Mouse (Mus musculus): ENCODE results near the gene Apex1.
"Not testable (repeated sequence)": the region's sequence is repeated elsewhere in the genome, so short reads cannot be mapped to it uniquely, and the experiment has no call there.

The Apex1 gene

DNA sequence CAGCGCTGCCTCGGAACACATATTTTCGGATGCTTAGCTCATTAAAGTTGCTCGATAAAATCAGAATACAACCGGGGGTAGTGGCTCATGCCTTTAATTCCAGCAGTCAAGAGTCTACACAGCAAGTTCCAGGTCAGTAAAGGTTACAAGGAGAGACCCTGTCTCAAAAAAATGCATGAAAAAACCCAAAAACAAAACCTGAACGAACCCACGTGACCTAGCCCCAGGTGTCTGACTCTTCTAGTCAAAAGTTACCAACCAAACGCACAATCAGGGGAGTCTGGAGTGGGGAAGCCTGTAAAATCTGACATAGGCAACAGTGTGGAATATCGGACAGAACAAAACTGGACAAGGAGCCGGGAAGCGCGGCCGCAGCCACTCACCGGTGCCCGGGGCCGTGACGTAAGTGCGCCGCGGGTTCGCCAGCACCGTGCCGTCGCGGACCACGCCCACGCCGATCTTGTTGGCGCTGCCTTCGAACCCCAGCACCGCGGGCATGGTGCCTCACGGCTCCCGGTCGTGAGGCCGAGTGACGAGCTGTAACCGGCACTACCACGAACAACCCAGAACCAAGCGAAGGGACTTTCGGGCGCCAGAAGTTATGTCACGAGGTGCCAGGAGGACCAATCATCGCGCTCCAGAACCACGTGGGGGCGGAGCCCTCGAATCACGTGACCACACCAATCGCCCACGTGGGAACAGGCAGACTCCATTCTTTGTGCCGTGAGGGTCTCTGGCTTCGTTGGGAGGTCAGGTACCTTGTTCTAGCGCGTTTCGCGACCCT is at the start of gene Apex1, which contains the start of gene Osgep:
Gene Apex1 (plus strand): TSS at position 688 of the 784 bp plus-strand sequence.
Gene Osgep (minus strand): TSS at position 613 of the 784 bp plus-strand sequence.
- DNase-seq (ENCODE audit: low spot score): peak; percentile 88

DNA sequence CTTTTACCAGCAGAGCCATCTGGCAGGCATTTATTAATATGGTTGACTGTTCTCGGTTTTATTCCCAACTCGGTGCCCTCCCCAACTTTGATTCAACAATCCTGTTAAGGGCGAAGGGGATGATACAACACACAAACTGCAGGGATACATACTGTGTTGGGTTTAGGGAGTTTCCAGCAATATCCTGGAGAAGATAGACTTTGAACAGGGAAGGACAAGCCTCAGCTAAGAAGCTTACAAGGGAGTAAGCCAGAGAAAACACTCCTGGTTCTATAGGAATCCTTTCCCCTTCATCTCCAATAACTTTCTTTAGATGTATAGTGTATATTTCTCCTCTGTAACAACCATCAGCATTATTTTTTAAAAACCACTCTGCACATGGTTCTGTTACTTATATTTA is 49.6 kb upstream of the Apex1 start:
- DNase-seq (ENCODE audit: low spot score): no peak

DNA sequence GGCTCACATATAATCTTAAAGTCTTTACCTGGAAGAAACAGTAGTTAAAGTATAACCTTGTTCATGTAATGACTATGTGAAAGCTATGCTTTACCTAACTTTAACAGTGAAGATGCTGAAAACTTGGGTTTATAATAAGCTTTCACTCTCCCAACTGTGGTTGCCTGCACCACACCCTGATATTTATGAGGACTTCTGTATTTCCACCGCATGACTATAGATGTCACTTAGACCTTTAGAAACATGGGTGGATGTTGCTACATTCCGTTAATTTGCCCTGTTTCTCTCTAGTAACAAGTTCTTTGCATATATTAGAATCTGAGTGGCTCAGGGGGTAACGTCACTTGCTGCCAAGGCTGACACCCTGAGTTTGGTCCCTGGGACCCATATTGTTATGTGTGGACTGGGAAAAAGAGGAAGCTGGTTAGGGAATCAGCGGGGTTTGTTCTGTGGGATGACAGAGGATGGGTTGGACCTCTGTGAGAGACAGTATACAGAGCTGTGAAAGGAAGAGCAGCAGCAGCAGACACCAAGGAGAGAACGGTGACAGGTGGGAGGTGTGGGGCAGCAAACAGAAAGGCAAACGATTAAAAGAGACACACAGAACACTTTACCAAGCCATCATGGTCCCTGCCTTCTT is 49.1 kb upstream of the Apex1 start:
- no peak for DNase-seq (ENCODE audit: low spot score)

DNA sequence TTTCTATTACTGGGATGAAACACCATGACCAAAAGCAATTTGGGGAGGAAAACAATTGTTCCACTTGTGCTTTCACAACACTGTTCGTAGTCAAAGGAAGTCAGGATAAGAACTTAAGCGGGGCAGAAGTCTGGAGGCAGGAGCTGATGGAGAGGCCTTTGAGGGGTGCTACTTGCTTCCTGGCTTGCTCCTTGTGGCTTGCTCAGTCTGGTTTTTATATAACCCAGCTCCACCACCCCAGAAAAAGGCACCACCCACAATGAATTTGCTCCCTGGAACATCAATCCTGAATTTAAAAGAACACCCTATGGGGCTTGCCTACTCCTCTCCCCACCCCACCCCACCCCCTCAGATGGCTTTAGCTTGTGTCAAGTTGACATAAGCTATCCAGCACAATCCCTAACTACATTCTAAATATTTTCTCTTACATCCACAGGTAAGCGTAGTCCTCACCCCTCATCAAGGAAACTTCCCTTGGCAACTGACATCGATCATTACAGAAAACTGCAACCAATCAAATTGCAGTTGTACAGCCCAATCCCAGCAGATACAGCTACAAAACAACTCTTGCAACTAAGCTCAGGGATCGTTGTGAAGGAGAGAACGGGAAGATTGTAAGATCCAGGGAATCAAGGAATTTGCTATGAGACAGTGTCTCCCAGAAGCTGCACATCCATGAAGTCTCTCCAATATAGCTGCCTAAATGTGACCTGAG is 48.4 kb upstream of the Apex1 start:
- no peak for DNase-seq (ENCODE audit: low spot score)

DNA sequence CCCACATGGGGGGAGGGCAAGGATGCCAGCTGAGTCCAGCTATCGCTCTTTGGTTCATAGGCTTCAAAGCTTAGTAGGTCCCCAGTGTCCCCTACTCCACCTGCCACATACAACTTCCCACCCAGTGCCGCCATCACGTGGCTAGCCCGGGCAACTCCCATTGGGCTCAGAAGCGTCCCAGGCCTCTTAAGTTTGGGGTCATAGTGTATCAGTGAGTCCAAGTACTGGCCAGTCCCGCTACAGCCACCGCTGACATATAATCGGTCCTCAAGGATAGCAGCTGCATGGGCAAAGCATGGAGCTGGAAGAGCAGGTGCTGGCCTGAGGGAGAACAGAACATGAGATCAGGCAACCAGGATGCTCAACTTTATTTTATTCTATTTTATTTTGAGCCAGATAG is 33.1 kb upstream of the Apex1 start:
- no peak for DNase-seq (ENCODE audit: low spot score)

DNA sequence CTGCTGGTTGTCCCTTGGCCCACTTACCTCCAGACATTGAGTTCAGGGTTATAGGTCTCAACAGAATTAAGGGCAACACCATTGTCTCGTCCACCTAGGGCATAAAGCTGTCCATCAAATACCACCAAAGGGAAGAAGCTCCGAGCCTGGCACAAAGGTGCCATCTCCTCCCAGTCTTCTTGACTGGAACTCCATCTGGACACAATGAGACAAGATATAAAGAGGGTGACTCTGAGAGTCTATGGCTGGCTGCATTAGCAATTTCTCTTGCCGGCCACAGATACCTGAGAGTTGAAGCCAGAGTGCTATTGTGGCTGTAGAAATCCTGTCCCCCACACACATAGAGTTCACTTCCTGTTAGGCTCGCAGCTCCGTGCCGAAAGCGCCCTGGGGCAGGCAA is 32.7 kb upstream of the Apex1 start:
- DNase-seq (ENCODE audit: low spot score): no peak

DNA sequence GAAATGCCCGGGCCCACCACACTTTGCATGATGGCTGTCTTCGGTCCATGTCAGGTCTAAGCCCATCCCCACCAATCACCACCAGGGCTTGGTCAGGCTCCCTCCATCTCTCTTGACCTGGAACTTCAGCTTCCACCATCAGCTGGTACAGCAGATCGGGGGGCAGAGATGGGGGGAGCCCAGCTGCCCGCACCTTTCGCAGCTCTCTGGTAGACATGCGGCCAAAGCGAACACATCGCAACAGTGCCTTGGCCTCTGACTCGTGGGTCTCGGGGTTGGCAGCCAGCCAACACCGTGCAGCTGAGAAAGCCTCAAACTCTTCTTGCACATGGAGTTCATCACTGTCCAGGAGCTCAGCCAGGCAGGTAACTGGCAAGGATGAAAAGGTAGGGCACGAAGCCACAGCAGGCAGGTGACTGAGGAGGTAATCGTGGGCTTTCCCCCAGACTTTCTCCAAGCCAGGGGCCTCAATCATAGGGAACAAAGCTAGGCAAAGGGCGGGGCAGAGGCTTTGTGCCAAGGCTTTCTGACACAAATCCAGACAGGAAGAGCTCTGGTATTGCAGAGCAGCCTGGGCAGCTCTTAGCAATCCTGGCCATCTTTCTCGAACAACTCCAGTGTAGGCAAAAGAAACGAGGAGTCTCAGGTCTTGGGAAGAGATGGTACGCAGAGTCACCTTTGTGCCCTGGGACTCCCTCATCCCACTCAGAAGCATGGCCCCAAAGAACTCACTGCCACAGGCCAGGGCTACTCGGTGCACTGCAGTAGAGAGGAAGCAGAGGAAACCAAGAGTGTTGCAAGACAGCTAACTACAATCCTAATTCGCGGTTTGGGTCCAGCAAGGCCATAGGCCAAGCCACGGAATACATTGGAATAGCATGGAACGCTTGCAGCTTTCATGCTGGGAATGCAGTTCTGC is 32.0 kb upstream of the Apex1 start:
- no peak for DNase-seq (ENCODE audit: low spot score)

DNA sequence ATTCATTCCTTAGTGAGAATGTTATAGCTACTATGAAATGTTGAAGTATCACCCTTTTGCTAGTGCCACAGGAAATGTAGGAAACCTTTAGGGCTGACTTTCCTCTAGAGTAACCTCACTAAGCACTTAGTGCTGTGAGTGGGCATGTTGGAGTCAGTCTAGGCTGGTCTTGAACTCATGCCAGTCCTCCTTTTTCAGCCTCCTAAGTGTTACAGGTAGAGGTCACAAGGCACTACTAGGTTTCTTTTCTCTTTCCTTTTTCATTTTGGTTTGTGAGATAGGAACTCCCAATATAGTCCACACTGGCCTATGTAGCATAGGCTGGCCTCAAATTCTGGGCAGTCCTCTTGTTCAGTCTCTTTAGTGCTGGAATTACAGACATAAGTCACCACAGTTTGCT is 29.4 kb upstream of the Apex1 start:
- no peak for DNase-seq (ENCODE audit: low spot score)

DNA sequence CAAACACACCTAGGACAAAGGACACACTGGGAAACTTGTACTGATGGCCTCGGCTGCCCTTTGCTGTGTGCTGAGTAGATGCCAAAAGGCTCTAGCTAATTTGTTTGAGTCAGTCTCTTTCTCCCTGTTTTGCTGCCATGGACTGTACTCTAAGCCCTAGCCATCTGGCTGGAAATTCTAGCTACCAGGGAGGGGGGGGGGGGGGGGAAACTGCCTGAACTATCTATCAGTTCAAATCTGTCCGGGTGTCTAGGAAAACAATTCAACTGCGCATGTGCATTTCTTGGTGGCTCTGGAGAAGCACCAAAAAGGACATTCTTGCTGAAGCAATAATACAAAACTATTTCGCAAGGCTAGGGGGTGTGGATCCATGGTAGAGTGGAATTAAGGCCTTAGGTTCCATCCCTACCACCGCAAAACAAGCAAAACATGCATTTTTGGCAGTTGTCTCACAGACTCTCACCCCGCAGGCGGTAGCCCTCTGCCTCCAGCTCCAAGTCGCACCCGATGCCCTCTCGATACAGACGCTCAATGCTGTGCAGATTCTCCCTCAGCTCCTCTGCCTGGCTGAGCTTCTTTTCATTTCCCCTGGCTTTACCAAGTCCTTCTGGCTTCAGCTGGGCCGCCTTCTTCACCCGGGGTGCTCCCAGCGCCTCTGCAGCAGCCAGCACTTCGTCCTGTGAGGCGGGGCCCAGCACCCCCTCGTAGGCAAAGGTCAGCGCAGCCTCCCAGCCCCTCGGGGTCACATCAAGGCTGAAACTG is 28.6 kb upstream of the Apex1 start:
- no peak for DNase-seq (ENCODE audit: low spot score)

DNA sequence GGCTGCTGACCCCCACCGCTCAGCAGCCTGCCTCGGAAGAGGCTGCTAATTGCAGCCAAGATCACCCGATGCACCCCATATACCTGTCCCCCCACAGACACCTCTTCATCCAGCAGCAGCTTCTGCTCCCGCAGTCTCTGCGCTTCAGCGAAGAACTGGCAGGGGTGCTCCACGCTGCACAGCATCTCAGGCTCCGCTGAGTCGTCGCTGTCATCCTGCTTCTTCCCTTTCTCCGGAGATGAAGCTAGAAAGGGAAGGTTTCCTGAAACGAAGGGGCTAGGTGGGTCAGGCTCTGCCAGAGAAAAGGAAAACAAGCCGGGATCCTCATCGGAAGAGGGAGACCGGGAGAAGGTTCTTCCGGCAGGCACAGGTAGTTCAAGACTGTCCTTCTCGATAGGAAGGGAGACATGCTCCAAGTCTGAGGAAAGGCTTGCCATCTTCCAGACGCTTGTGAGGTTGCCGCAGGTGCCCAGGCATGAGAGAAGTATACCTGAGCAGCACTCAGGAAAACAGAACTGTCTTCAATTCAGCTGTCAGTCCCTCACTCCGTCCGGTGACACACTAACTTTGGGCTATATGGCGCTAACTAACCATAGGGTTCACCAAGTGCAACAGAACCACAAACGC is 27.9 kb upstream of the Apex1 start:
- no peak for DNase-seq (ENCODE audit: low spot score)

DNA sequence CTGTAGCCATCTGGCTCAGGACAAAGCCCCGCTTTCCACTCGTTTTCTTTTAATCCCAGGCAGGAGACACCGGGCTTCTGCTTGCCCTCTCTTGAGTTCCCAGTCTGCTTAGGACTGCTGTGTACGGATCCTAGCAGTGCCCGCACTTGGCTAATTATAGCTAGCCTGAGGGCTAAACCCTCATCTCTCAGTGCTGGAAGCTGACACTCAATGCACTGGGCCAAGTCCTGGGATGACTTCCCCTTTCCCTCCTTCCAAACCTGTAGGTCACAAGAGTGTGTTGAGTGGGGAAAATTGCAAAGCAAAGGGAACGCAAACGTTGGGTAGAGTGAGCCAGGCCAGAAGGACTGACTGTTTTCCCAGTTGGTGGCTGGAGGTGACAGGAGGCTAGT is 27.4 kb upstream of the Apex1 start, which contains the start of gene Klhl33:
Gene Klhl33 (minus strand): TSS at position 134 of the 392 bp plus-strand sequence.
- no peak for DNase-seq (ENCODE audit: low spot score)

DNA sequence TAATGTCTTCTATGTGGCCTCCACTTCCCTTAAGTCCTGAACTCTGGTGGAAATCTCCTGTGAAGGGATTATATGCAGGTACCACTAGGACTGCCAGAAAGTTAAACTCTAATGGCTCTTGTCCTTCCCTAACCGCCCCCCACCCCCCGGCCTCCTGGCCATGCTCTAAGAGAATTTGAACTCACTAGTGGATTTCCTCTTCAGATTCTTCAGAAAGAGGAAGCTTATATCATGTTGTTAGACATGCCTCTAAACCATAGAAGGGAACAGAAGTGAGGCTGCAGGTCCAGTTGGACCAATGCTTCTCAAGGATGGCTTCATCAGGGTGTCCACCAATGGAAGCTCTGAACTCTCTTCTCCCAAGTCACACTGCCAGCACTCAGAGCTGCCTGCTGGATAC is 26.8 kb upstream of the Apex1 start:
- DNase-seq (ENCODE audit: low spot score): not testable (repeated sequence)

DNA sequence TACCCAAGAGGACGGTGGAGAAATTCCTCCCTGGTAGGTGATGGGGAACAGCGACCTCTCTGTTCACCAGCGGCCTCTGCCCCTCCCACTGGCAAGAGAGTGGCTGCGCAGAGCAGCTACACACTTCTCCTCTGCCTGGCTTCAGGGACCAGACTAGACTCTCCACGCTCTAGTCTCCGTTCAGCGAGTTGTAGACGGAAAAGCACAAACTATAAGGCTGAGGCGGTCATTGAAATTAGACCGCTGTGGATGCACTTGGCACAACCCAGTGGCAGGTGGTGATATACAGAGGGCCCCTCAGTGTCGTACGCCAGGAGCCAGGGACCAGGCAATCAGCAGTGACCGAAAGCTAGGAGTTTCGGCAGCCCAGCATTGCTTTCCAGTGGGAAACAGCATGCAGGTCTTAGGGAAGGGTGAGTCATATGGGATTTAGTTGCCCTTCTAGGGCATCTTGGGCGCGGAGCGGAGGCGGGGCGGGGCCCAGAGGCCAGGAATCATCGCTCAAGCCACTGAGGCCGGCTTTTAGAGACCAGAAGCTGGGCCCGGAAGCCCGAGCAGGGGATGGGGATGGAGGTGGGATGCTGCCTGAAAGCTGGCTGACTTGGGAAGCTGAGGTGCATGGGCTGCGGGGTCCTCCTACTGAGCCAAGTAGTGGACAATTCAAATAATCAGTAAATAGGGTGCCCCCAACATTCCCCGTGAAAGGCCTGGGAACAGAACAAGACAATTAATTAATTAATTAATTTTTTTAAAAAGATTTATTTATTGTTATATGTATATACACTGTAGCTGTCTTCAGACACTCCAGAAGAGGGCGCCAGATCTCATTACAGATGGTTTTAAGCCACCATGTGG is 20.6 kb upstream of the Apex1 start:
- no peak for DNase-seq (ENCODE audit: low spot score)

DNA sequence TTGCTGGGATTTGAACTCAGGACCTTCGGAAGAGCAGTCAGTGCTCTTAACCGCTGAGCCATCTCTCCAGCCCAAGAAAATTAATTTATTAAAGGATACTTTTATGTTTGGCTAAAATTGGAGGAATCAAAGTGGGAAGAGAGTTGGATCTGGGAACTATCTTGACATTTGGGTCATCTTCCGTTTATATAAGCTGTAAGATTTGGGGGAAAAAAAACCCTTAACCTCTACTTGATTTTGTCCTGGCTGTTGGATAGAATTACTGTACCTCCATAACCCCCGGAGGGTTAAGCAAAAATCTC is 20.0 kb upstream of the Apex1 start:
- no peak for DNase-seq (ENCODE audit: low spot score)

DNA sequence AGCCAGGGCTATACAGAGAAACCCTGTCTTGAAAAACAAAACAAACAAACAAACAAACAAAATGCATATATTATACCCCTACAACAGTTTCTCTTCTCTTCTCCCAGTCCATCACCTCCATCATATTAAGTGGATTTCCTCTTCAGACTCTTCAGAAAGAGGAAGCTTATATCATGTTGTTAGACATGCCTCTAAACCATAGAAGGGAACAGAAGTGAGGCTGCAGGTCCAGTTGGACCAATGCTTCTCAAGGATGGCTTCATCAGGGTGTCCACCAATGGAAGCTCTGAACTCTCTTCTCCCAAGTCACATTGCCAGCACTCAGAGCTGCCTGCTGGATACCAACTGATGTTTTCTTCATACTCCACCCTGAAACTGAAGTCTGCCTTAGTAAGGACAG is 19.4 kb upstream of the Apex1 start:
- not testable (repeated sequence) for DNase-seq (ENCODE audit: low spot score)

DNA sequence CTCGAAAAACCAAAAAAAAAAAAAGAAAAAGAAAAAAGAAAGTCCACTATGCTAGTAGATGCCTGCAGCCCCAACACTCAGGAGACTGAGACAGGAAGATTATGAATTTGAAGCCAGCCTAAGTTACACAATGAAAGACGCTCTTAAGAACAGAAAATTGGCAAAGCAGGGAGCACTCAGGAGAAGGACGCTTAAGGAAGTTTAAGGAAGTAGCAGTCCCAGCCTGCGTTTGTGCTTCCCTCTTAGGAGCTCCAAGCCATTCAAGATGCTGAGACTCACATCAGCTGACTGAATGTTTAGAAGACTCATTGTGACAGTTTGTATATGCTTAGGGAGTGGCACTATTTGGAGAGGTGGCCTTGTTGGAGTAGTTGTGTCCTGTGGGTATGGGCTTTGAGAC is 16.6 kb upstream of the Apex1 start:
- no peak for DNase-seq (ENCODE audit: low spot score)

DNA sequence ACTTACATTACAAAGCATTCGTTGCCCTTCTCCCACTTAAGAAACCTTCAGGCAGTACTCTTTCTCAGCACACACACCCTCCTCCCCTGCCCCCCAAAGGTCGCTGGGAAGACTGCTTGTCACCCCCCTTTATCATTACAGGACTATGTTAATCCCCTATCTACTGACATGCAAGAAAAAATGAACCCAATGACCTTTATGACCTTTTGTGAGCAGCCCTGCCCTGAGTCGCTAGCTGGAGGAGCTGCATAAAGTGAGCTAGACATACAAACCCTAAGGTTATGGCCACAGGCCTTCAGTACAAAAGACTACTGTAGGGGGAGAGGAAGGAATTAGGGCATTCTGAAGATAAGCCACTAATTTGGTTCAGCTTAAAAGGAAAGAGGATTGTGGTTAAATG is 13.4 kb upstream of the Apex1 start:
- no peak for DNase-seq (ENCODE audit: low spot score)

DNA sequence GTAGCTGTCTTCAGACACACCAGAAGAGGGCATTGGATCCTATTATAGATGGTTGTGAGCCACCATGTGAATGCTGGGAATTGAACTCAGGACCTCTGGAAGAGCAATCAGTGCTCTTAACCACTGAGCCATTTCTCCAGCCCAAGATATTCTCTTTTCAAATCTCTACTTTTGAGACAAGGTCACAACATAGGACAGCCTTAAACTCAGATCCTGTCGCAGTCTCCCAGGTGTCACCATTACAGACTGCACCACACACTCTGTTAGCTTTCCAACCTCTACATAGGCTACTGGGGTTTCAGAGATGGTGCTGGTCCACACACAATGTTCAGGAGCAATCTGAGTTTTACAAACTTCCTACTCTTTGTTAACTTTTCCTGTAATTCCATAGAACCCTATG is 1.3 kb upstream of the Apex1 start:
- DNase-seq (ENCODE audit: low spot score): not testable (repeated sequence)

DNA sequence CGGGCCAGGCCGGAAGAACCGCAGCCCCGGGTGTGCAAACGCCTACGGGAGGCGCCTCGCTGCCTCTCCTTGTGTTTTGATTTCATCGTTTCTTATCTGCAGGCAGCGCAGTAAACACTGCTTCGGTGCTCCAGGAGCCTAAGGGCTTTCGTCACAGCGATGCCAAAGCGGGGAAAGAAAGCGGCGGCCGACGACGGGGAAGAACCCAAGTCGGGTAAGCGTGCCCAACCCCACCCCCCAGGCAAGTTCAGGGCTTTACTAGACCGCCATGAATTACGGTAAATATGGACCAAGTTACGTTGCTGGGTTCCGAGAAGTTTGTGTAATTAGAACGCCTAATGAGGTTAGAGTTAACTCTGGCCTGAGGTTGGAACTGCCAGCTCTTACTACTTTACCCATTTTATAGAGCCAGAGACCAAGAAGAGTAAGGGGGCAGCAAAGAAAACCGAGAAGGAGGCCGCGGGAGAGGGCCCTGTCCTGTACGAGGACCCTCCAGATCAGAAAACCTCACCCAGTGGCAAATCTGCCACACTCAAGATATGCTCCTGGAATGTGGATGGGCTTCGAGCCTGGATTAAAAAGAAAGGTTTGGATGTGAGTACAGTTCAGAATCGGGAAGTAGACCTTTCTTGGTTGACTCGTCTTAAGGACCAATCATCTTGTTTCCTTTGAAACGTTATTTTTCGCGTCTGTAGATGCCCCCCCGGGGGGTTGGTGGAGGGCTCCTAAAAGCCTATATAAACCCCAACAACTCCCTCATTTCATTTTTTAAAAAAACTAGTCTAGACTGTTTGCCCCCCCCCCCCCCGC is 548 bp downstream of the Apex1 start:
- DNase-seq (ENCODE audit: low spot score): no peak

Measured in urinary bladder, postnatal 10 days (tissue).